Mouse (Mus musculus) urinary bladder, postnatal 25 days (tissue): Measurements from ENCODE around the gene Rtf2.

Source experiments
- DNase-seq: peaks from one replicate; pipeline ENCODE4 v3.0.0; 2022; ENCODE audit warnings: low spot score

The Rtf2 gene

DNA sequence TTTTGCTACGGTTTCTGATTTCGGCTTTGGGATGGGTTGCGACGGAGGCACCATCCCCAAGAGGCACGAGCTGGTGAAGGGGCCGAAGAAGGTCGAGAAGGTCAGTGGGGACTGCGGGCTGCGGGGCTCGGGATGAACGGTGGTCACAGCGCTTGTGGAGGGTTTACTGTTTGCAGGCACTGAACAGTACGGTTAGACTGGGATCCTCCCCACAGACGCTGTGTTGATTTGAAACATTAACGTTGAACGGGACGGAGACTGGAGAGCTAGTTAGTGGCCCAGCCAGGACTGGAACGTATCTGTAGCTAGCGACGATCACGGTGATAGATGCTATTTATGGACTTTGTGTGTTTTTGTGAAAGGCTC, 267 bp downstream of the Rtf2 start:
- no peak for DNase-seq

DNA sequence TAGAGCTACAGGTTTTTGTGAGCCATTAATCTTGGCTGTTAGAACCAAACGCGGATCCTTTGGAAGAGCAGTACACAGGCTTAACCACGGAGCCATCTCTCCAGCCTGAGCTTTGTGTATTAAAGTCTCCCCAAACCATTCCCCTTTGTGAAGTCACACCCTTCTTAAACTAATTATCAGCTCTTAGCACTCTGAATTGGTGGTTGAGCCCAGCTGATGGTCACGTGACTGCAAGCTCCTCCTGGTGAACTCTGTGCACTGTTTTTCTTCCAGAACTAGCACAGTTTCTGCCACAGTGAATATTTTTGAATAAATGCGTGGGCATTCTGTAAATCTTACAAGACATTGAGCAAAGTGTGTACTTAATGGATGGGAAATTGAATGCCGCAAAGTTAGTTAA, 820 bp downstream of the Rtf2 start:
- DNase-seq: no peak

DNA sequence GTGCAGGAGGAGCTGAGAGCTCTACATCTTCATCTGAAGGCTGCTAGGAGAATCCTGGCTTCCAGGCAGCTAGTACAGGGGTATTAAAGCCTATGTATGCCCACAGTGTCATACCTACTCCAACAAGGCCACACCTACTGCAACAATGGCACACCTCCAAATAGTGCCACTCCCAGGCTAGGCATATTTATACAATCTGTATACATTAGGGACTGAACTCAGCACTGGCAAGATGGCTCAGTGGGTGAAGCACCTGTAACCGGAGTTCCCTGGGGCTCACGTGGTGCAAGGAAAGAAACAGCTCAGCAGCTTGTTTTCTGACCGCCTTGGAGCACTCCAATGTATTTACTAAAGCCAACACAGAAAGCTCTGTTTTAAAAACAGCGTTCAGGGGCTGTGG, 5.3 kb downstream of the Rtf2 start:
- DNase-seq: no peak

DNA sequence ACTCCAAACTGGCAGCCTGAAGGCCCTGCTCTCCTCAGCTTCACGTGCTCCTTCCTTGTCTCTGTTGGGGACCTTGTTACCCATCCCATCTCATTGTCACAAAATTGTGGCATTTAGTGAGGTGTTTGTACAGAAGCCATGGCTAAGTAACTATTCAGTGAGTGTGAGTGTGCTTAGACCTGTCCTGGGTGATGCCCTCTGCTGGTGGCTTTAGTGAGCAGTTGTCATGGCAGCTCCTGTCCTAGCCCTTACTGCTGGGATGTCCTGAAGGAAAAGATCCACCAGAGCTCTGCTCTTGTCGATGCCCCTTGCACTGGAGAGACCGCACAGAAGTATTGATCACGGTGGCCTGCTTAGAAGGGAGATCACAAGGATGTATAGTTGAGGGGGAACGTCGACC, 7.0 kb downstream of the Rtf2 start:
- no peak for DNase-seq

DNA sequence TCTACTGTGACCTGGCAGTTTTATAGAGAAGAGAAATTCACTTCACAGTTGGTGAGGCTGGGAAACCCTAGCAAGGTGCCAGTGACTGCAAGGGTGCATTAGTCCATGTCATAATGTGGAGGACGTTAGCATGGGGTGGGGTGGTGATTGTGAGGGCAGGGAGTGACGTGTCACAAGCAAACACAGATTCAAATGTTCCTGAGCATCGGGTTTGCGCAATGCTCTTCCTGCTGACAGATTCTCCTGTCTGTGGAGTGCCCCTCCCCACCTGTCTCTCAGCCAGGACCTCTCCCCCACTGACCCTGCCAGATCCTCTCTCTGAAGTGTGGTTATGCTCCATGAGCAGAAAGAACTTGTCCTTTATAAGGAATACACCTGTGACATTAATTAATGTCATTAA, 8.0 kb downstream of the Rtf2 start:
- no peak for DNase-seq

DNA sequence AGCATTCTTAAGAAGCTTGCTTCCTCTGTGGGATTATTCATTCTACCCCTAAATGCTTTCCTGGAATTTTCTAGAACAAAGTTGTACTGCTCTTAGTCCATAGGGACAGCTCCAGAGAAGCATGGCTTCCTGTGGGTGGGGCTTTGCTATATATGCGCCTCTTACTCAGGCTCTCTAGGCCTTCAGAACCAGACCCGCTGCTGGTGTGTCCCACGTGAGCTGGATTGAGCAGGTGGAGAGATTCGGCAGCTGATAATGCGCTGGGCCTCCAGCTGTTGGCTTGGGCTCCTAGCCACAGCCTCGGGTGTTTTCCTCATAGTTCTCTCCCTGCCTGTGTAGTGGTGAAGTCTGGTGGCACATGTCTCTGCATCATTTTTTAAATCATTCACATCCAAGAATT, 10.3 kb downstream of the Rtf2 start:
- DNase-seq: no peak

DNA sequence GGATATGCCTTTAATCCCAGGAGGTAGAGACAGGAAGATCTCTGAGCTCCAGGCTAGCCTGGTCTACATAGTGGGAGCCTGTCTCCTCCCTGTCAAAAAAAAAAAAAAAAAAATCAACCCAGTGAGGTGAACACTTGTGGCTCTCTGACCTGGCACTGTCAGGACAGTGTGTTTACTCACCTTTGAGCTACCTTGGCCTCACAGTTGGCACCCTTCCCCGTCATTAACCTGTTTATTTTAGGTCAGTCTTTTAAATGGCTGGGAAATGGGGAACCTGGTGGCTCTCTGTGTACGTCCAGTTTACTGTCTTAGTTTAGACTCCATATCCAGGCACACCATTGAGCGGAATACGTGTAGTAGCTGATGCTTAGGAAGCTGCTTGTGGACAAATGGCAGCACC, 11.7 kb downstream of the Rtf2 start:
- DNase-seq: no peak

DNA sequence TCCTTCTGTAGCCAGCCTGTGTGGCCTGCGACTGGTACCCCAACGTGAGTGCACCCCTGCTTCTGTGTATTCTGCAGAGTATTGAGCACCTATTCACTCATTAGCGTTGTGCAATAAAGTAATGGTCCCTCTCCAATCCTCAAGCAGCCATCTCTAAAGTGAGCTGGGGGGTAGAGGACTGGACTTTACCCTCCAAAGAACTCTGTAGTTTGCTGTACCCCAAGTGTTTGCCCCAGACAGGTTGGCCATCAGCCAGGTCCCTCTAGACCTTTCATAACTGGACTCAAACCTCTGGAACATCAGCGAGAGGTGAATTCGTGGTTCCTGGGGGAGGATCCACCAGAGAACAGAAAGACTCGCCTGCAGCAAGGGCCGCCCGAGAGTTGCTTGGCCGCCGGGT, 12.1 kb downstream of the Rtf2 start:
- no peak for DNase-seq

DNA sequence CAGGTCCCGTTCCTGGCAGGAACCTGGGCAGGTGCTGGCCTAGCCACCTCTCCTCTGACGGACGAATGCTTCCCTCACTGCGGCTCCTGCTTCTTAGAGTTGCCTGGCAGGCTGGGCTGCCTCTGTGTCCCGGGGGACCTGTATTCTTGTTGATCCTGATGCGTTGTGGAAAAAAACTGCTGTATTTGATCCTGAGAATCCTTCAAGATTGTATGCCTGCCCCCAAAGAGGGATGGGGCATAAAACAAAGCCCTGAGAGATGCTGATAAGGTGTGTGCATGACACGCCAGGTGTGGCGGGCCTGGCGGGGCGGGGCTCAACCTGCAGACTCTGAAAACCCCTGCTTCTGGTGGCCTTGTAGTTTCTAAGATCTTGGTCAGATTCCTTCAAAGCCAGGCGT, 18.1 kb downstream of the Rtf2 start, which contains the start of gene Gcnt7:
Gcnt7 (minus strand) TSS at position 101 of the 400 bp plus-strand sequence.
- DNase-seq: no peak

DNA sequence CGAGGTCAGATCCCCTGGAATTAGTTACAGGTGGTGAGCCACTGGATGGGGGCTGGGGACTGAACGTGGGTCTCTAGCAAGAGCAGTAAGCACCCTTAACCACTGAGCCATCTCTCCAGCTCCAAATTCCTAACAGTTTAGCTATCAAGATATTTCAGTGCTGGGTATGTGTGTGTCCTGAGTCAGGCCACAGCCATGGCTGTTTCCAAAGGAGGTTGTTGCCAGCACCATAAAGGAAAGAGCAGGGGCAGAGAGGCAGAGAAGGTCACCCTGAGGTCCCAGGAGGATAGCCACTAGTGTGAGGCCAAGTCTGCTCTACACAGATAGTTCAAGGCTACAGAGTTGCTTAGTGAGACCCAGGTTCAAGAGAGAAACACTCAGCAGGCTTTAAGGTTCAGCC, 20.3 kb downstream of the Rtf2 start:
- no peak for DNase-seq

DNA sequence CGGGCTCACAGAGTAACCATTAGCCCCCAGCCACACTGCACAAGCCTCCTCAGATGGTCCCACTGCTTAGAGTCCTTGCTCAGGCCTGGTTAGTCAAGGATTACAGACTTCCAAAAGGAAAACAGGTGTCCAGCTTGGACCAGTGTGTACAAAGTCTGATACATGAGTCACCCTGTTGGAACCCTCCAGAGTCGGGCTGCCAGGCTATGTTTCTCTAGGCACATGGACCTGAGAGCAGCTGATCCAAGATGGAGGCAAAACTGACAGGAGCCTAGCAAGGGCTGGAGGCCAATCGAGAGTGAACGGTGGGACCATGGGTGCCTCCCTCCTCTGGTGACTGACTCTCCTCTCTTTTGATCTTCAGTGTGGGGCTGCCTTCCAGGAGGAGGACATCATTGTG, 22.5 kb downstream of the Rtf2 start:
- DNase-seq: no peak

DNA sequence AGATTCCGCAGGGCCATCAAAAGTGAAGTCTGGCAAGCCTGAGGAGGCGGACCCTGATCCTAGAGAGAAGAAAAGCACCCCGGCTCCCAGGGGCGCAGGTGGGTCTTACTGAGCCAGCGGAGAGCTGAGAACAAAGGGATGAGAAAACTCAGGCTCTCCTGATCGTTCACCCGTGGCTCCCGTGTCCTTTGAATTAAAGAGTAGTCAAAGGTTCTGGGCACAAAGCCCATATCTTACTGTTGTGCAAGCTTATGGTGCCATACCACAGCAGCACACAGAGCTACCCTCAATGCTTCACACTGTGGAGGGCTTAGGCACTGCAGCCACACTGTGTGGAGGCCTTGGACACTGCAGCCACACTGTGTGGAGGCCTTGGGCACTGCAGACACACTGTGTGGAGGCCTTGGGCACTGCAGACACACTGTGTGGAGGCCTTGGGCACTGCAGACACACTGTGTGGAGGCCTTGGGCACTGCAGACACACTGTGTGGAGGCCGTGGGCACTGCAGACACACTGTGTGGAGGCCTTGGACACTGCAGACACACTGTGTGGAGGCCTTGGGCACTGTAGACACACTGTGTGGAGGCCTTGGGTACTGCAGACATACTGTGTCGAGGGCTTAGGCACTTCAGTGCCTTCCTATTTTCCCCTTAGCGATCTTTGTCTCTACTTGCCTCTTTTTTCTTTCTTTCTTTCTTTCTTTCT, 26.2 kb downstream of the Rtf2 start:
- no peak for DNase-seq

DNA sequence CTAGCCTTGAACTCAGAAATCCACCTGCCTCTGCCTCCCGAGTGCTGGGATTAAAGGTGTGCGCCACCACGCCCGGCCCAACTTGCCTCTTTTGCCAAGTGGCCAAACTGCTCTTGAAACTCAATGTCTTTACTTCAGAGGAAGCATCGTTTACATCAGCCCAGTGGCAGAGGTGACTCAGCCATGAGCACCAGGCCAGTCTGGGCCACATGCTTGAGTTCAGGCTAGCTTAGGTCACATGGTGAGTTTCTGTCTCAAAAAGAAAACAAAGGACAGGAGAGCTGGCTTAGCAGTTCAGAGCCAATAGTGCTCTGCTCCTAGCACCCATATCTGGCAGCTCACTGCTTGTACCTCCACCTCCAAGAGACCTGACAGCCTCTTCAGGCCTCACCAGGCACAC, 26.9 kb downstream of the Rtf2 start:
- DNase-seq: no peak

DNA sequence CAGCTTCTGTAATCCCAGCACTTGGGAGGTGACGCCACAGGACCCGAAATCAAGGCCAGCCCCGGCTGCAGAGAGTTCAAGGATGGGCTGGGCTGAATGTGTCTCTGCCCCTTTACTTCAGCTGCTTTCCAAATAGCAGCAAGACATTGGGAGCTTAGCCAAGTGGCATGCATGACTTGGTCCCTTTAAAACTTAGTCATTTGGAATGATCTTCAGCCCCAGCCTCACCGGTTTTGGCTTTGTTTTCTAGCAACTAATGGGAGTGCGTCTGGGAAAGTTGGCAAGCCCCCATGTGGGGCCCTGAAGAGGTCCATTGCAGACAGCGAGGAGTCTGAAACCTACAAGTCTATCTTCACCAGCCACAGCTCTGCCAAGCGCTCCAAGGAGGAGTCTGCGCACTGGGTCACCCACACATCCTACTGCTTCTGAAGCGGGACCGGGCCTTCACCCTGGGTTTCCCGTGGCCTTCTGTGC, 28.0 kb downstream of the Rtf2 start:
- no peak for DNase-seq

DNA sequence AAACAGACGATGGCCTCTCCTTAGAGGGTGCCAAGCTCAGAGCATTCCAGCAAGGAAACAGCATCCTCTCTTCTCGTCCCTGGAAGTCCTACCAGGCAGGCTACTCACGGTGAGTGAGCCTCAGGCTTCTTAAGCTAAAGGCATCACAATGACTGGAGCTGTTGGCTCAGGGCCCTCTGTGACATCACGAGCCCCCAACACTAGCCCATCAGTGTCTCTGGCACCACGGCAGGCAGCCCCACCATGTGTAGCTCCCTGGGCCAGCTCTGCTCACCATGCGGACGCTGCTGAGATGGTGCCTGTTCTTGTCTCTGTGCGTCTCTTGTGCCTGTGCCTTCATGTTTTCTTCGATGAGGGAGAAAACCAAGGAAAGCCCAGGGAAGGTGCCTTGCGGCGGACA, 32.0 kb downstream of the Rtf2 start, which contains the start of gene Fam209:
Fam209 (plus strand) TSS at position 203 of the 400 bp plus-strand sequence.
- no peak for DNase-seq

DNA sequence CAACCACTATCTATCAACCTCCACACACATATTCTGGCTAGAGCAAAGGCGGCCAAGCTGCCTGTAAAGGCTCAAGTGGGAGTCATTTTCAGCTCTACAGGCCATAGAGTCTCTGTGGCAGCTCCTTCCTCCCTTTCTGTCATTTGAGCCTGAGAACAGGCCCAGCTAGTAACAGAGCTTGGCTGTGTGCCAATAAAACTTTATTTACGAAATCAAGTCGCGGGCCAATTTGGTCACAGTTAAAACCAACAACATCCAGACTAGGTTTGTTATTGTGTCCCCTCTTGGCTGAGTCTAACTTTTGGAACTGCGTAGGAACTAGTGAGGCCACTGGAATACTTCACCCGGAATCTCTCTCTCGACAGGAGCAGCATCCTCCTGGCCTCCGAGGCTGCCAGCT, 33.2 kb downstream of the Rtf2 start:
- no peak for DNase-seq

DNA sequence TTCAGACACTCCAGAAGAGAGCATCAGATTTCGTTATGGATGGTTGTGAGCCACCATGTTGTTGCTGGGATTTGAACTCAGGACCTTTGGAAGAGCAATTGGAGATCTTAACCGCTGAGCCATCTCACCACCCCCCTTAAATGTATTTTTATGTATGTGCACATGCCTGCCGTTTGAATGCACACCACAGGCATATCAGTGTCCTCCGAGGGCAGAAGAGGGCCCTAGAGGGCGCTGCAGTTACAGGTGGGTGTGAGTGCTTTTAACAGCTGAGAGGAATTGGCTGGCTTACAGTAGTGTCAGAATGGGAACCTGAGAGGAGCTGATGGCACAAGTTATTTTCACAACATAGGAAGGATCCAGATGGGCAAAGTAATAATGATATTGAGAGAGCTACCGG, 34.6 kb downstream of the Rtf2 start:
- DNase-seq: no peak

DNA sequence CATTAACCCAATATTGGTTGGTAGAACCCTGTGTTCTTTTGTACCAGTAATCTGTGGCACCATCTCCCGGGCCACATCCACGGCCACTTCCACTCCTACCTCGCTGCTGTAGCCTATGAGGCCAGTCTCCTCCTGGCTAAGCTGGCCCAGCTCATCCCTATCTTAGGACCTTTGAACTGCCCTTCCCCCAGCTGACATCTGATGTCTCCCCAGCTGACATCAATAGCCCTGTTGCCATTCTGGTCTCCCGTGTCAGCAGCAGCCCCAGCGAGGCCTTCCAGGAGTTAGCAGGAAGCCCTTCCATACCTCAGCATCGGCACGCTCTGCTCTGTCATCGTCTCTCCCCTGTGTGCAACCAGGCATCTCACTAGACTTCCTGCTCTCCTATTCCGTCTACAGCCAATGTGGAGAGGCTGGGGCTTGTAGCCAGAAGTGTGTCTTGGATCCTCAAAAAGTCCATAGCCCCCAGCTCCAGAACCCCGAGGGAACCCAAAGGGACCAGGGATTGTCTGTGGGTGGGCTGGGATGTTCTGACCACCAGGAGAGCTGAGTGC, 36.4 kb downstream of the Rtf2 start:
- no peak for DNase-seq

DNA sequence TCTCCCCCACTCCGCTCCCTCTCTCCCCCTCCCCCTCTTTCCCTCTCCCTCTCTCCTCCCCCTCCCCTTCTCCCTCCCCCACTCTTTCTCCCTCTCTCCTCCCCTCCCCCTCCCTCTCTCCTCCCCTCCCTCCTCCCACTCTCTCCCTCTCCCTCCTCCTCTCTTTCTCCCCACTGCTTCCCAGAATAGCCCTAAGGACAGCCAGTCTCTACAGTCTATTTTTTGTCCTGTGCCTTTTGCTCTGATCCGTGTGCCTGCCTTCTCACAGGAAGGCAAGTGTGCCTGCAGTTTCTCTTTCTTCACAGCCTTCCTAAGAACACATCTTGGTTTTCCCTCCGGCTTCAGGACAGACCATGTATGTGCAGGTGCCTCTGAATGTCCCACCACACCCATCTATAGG, 37.0 kb downstream of the Rtf2 start:
- no peak for DNase-seq

DNA sequence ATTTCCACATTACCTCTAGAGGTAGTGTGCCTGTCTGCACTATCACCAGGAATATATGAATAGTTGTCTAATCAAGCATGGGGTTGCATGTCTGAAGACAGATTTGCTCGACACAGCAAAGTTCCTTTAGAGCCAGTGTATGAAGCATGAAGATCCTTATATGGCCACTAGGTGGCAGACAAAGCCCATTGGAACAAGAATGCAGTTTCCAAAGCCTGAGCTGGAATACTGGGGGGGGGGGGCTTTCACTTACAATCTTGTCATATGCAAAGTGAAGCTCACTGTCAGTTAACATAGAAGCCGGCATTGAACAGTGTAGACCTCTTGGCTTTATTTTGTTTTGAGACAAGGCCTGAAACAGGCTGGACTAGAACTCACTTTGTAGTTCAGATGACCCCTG, 37.5 kb downstream of the Rtf2 start:
- DNase-seq: peak; percentile 21

DNA sequence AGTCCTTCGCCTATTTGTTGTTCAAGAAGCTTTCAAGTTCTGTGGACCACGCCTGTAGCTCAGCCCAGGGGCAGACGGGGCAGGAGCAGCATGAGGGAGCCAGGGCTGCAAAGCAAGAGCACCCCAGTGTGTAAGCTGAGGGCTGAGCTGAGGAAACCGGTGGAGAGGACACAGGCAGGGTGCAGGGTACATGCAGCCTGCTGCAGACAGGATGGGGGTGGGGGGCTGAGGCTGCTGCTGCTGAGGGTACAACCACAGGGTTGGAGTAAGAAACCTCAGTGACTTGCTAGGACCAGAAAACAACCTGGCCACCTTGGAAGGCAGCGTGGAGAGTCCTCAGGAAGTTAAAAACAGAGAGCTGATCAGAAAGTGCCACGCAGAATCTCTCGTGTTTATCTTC, 39.9 kb downstream of the Rtf2 start:
- DNase-seq: no peak

DNA sequence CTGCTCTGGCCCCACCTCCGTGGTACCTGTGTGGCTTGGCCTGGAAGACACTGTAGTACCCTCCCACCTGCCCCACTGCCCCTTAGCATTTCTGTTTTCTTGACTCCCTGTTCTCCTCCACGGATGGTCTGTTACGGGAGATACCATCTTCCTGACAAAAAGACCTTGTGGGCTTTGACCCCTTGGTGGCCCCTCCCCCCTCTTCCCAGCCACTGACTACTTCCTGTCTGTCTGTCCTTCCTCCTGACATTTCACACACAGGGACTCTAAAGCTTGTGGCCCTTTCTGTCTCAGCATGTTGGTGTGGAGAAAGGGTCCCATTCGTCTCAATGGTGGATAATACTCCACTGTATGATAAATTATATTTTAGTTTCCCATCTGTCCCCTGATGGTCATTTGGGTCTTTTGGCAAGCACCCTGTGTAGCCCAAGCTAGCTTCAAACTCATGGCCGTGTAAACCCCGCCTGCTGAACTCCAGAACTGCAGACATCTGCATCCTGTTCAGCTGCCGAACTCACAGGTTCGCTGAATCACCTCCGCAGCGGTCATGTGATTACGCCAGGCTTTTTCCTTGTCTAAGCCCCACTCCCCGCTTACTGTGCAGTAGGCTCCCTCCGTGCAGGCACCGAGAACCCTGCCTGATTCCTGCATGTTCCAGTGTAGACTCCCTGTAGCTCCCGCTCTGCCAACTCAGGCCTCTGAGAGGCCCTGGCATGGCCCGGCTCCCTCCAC, 41.5 kb downstream of the Rtf2 start:
- no peak for DNase-seq

DNA sequence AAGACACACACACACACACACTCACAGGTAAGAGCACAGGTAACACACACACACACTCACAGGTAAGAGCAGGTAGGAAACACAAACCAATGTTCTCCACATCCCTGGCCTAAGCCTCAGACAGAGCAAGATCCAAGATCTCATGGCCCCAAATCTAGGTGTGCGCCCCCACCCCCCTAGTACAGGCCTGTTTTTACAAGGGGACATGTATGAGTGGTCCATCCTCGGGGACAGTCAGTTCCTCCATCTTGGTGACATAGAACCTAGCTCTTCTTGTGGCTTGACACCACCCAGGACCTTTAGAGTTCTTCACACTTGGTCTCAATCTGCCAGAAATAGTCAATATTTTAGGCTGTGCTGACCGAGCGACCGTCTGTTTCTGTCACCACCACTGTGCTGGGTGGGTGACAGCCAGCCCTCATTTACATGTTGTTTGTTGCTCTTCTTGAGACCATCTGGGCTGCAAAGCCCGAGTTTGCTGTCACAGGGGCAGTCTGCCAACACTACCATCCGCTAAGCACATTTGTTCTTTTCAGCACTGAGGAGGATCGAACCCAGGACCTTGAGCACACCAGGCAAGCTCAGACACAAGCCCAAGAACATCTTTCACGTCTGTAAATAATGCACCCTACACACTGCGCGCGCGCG, 43.5 kb downstream of the Rtf2 start:
- DNase-seq: no peak
